Mouse (Mus musculus): ENCODE measurements around the gene Atoh8.

Atoh8 gene

GRCm38 (mm10) chr6:72158966-72159764 lies 76.2 kb downstream of the Atoh8 start:
- in situ Hi-C loops (cut with MboI, MseI), result no loop called here

Data from T-helper 2 cell (primary cell).